Mouse (Mus musculus): ENCODE measurements at regions not wholly inside any gene's neighbourhood (a gene's known extent, or its start where the extent isn't known, plus 50 kb on each side); places are given as distances from the start of the nearest gene placed in this dataset.

DNA sequence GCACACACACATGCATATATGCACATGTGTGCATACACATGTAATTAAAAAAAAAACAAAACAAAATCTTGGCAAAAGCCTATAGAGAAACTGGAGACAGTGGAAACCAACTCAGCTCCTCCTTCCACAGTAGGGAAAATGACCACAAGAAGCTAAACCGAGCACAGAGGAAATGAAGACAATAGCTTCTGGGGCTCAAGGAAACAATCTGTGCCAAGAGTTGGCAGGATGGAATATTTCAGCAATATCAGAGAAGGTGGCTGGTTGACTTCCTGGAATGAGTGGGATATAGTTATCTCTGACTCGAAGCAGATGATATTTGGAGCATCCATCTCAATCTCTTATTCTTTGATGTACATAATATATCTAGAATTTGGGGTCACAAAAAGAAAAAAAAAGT is 163.6 kb downstream of the Cemip2 start:
- TF ChIP-seq CTCF (IDR thresholded peaks at IDR 0.05; ENCODE audit: borderline replicate concordance, insufficient read depth, low read length), result no peak
- TF ChIP-seq POLR2A (IDR thresholded peaks at IDR 0.05; ENCODE audit: low read depth, low read length), result no peak
